Mouse (Mus musculus): ENCODE results near the gene Nrxn3.

The Nrxn3 gene

GRCm38 (mm10) chr12:89041429-89042107 lies 318.9 kb downstream of the Nrxn3 start:
- peak; percentile 39 for DNase-seq (ENCODE audit: low read depth, low spot score)

- peak; percentile 71 for DNase-seq (ENCODE audit: low read depth, low spot score)
These were observed 326.6 kb downstream of the Nrxn3 start for GRCm38 (mm10) chr12:89049279-89049678.

GRCm38 (mm10) chr12:89049686-89050085 lies 327.0 kb downstream of the Nrxn3 start:
- DNase-seq (ENCODE audit: low read depth, low spot score), result no peak

- no peak for DNase-seq (ENCODE audit: low read depth, low spot score)
These were observed 349.8 kb downstream of the Nrxn3 start for GRCm38 (mm10) chr12:89072436-89072835.

GRCm38 (mm10) chr12:89073167-89073743 lies 350.6 kb downstream of the Nrxn3 start:
- DNase-seq (ENCODE audit: low read depth, low spot score), result no peak

GRCm38 (mm10) chr12:89074551-89075295 lies 352.0 kb downstream of the Nrxn3 start:
- DNase-seq (ENCODE audit: low read depth, low spot score), result peak; percentile 67

GRCm38 (mm10) chr12:89093806-89094479 lies 371.3 kb downstream of the Nrxn3 start:
- peak; percentile 85 for DNase-seq (ENCODE audit: low read depth, low spot score)

- DNase-seq (ENCODE audit: low read depth, low spot score), result peak; percentile 29
These were observed 374.9 kb downstream of the Nrxn3 start for GRCm38 (mm10) chr12:89097561-89097960.

GRCm38 (mm10) chr12:89106029-89106733 lies 383.5 kb downstream of the Nrxn3 start:
- DNase-seq (ENCODE audit: low read depth, low spot score), result peak; percentile 91

- DNase-seq (ENCODE audit: low read depth, low spot score), result no peak
These were observed 384.4 kb downstream of the Nrxn3 start for GRCm38 (mm10) chr12:89106881-89107584.

GRCm38 (mm10) chr12:89109779-89110335 lies 387.2 kb downstream of the Nrxn3 start:
- DNase-seq (ENCODE audit: low read depth, low spot score), result peak; percentile 45

- DNase-seq (ENCODE audit: low read depth, low spot score), result no peak
These were observed 405.9 kb downstream of the Nrxn3 start for GRCm38 (mm10) chr12:89128602-89129001.

- peak; percentile 93 for DNase-seq (ENCODE audit: low read depth, low spot score)
These were observed 406.6 kb downstream of the Nrxn3 start for GRCm38 (mm10) chr12:89129139-89129907.

- peak; percentile 71 for DNase-seq (ENCODE audit: low read depth, low spot score)
These were observed 411.7 kb downstream of the Nrxn3 start for GRCm38 (mm10) chr12:89134333-89134732.

GRCm38 (mm10) chr12:89134774-89135307 lies 412.2 kb downstream of the Nrxn3 start:
- DNase-seq (ENCODE audit: low read depth, low spot score), result no peak

- peak; percentile 59 for DNase-seq (ENCODE audit: low read depth, low spot score)
These were observed 426.3 kb downstream of the Nrxn3 start for GRCm38 (mm10) chr12:89148974-89149411.

GRCm38 (mm10) chr12:89149455-89149854 lies 426.8 kb downstream of the Nrxn3 start:
- no peak for DNase-seq (ENCODE audit: low read depth, low spot score)

- DNase-seq (ENCODE audit: low read depth, low spot score), result peak; percentile 28
These were observed 433.5 kb downstream of the Nrxn3 start for GRCm38 (mm10) chr12:89156086-89156757.

- peak; percentile 29 for DNase-seq (ENCODE audit: low read depth, low spot score)
These were observed 436.7 kb downstream of the Nrxn3 start for GRCm38 (mm10) chr12:89159353-89159752.

Data from brain, adult 2 months (tissue).